Mouse (Mus musculus) heart, embryonic 13.5 days (tissue): ENCODE data around the gene Krt87. TPM values are rescaled to one million over a fixed set of nuclear protein-coding genes. Genes with fewer than 3 reads are reported as not detected.
A peak's percentile ranks its signal among the peaks of the same experiment; 100 is the strongest.

Experiments
- ATAC-seq: fragments of 200-750 bp; cut with Nextera tagmentation; 2 replicates; pipeline ENCODE4 v1.8.0; 2017; ENCODE audit warnings: moderate TSS enrichment; ENCODE audit not compliant: insufficient number of reproducible peaks, low FRiP score, low TSS enrichment; ENCODE audit errors: extremely low read depth
- H3K27ac ChIP-seq: fragments of 300-500 bp; sonication (generic); replicated peaks from 2 replicates; pipeline ENCODE4 v1.5.1; 2015; ENCODE audit warnings: moderate library complexity, mild to moderate bottlenecking, inconsistent platforms
- H3K27me3 ChIP-seq: fragments of 300-500 bp; sonication (generic); replicated peaks from 2 replicates; pipeline ENCODE4 v1.6.1; 2015; ENCODE audit warnings: mild to moderate bottlenecking, inconsistent platforms
- H3K36me3 ChIP-seq: fragments of 300-500 bp; sonication (generic); 2 replicates; pipeline ENCODE4 v1.6.1; 2015; ENCODE audit warnings: mild to moderate bottlenecking, inconsistent platforms
- H3K4me1 ChIP-seq: fragments of 300-500 bp; sonication (generic); 2 replicates; pipeline ENCODE4 v1.6.1; 2015; ENCODE audit warnings: inconsistent platforms
- H3K4me2 ChIP-seq: fragments of 300-500 bp; sonication (generic); 2 replicates; pipeline ENCODE4 v1.6.1; 2015; ENCODE audit warnings: inconsistent platforms, mild to moderate bottlenecking, moderate library complexity
- H3K4me3 ChIP-seq: fragments of 300-500 bp; sonication (generic); 2 replicates; pipeline ENCODE4 v1.5.1; 2015; ENCODE audit warnings: moderate library complexity, mild to moderate bottlenecking, inconsistent platforms
- H3K9ac ChIP-seq: fragments of 300-500 bp; sonication (generic); 2 replicates; pipeline ENCODE4 v1.6.1; 2015; ENCODE audit warnings: inconsistent platforms, mild to moderate bottlenecking, moderate library complexity
- H3K9me3 ChIP-seq: fragments of 300-500 bp; sonication (generic); 2 replicates; pipeline ENCODE4 v1.6.1; 2016; ENCODE audit warnings: inconsistent platforms
- WGBS: fragments of 180-500 bp; shearing (Covaris S2); methylation state at CpG from one replicate; pipeline ENCODE4 v1.1.7; 2015; ENCODE audit warnings: mixed read lengths; 5-methylcytosine and 5-hydroxymethylcytosine counted together
- polyA plus RNA-seq: library from polyadenylated mRNA; unstranded; fragments of >200 nt; fragmentation: Nextera tagmentation; extraction: Ambion mirVana; gene quantifications from 2 replicates; pipeline ENCODE4 v1.2.1, GENCODE M21; 2015

Krt87 gene
- polyA plus RNA-seq, 1 experiment from 2014 or later, result 0.08 TPM

DNA sequence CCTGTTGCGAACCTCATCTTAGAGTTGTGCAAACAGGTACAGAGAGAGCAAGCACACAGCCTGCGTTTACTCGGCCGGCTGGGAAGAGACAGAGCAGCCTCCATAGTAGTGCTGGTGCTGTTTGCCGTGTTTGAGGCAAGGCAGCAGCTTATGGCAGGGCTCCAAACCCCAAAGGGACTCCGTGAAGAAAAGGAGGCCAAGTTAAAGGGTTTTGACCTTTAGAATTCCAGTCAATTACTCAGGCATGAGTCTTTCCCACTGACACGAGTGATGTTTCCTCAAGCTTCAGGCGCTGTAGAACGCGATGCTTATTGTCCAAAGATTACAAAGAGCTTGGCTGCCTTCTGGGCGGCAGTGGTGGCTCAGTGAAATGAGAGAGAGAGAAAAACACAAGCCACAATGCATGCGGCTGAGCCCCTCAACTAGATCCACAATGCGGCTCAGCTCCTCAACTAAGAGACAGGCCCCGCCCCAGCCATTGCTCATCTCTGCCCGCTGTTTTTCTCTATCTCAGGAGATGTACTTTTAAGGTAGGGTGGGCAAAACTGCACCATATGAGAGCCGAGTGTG, 19.8 kb upstream of the Krt87 start:
- Histone ChIP-seq H3K4me2 (no peak overlapping the region), H3K27me3 (peaks cover 32% of the 10 kb centered on the region; the same call in 1 of the 2 replicates), H3K27ac (no peak overlapping the region), H3K9ac (no peak overlapping the region), H3K9me3 (peaks cover 4% of the 10 kb centered on the region; the same call in 1 of the 2 replicates), H3K4me1 (0 out of 2 replicates have a peak, but pooled peaks cover under 1% of the 10 kb centered on the region), H3K36me3 (no peaks in the 10 kb centered on the region), H3K4me3 (no peak overlapping the region)
- ATAC-seq, result no peak
- 67% methylated on average over 16 of the region's 16 CpGs for WGBS

DNA sequence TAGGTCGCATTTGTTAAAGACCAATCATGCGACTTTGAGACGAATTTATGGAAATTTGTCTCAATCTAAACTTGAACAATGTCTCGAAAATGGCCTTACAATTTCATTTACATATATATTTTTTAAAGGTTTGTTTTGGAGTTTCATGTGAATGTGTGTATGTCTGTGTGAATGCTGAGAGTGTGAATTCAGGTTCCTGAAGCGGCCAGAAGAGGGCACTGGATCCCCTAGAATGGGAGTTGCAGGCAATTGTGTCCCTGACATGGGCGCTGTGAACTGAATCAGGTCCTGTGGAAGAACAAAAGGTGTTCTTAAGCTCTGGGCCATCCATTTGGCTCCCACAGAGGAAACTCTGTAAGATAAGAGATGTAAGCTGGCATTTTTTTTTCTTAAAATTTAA, 17.3 kb upstream of the Krt87 start:
- WGBS, result 78% methylated on average over 6 of the region's 6 CpGs
- ATAC-seq, result no peak
- Histone ChIP-seq H3K4me1 (peaks cover 6% of the 10 kb centered on the region; the same call in 1 of the 2 replicates), H3K27ac (no peak overlapping the region), H3K9ac (no peak overlapping the region), H3K36me3 (no peaks in the 10 kb centered on the region), H3K4me3 (no peak overlapping the region), H3K4me2 (no peak overlapping the region), H3K9me3 (peaks cover 4% of the 10 kb centered on the region; the same call in 1 of the 2 replicates), H3K27me3 (peaks cover 12% of the 10 kb centered on the region; the same call in 1 of the 2 replicates)

DNA sequence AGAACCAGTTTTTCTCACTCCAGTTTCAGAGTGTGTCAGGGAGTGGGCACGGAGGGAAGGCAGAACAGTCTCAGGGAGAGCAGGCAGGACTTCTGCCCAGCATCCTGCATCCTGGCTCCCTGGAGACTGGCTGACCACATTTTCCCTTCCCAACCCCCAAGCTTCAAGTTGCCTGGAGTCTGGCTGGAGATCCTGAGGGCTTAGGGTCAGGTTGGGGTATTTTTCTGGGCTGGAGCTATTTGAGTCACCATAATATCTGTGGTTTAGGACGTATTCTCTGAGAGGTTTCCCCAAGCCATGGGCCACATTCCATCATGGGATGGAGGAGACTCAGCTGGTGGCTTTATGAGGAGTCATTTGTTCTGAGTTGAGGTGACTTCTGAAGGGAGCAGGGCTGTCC, 16.7 kb upstream of the Krt87 start:
- no peak overlapping the region for H3K4me2 ChIP-seq
- no peak for ATAC-seq
- H3K4me1 ChIP-seq, result peaks cover 6% of the 10 kb centered on the region; the same call in 1 of the 2 replicates
- H3K9ac ChIP-seq, result no peak overlapping the region
- H3K4me3 ChIP-seq, result no peak overlapping the region
- H3K9me3 ChIP-seq, result peaks cover 4% of the 10 kb centered on the region; the same call in 1 of the 2 replicates
- H3K27me3 ChIP-seq, result peaks cover 12% of the 10 kb centered on the region; the same call in 1 of the 2 replicates
- H3K27ac ChIP-seq, result no peak overlapping the region
- no peaks in the 10 kb centered on the region for H3K36me3 ChIP-seq
- 72% methylated on average over 2 of the region's 2 CpGs for WGBS

DNA sequence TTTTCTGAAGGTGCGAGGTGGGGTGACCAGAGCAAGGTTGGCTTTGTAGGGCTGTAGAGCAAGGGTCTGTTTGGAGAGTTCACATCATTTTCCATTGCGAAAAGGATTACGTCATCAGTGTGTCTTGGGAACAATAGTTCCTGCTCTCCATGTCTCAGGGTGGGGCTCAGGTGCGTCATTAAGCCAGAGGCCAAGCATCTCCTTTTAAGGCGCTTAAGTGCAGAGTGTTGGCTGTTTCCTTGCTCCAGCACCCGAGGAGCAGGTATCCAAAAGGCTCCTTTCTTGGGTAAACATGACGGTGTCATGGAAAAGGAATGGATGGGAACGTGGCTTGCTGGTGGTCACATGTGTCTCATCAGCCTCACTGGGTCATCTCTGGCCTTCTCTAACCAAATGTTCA, 16.2 kb upstream of the Krt87 start:
- H3K36me3 ChIP-seq, result no peaks in the 10 kb centered on the region
- H3K4me2 ChIP-seq, result no peak overlapping the region
- WGBS, result 83% methylated on average over 8 of the region's 8 CpGs
- peaks cover 6% of the 10 kb centered on the region; the same call in 1 of the 2 replicates for H3K4me1 ChIP-seq
- H3K27ac ChIP-seq, result no peak overlapping the region
- peaks cover 4% of the 10 kb centered on the region; the same call in 1 of the 2 replicates for H3K9me3 ChIP-seq
- H3K27me3 ChIP-seq, result peaks cover 12% of the 10 kb centered on the region; the same call in 1 of the 2 replicates
- H3K4me3 ChIP-seq, result no peak overlapping the region
- no peak for ATAC-seq
- H3K9ac ChIP-seq, result no peak overlapping the region

DNA sequence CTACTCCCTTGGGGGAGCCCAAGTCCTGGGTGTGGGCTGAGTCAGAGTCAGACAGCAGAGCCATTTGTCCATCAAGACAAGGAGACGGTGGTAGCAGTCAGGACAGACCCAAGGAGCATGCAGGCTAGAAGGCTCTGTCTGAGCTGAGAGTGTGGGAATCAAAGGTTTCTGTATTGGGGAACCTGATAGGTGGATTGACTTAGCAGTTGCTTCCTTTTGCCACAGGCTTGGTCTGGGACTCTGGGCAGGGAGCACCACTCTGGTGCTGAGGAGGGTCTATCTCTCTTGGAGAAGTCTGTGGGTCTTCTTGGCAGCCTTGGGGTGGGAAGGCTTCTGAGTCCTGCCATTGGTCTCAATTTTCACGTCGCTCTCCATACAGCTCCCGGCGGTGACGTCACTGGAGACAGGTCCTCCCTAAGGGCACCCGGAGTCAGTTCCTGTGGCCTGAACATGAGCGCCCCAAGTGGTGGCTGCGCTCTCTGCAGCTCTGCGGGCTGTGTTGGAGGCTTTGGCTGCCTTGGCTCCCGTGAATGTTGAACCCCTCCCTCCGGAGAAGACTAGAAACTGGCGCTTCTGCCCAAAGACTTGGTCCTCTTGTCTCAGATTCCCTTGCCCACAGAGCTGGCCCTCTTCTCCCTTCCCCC, 14.6 kb upstream of the Krt87 start:
- 6% methylated on average over 13 of the region's 13 CpGs for WGBS
- no peaks in the 10 kb centered on the region for H3K36me3 ChIP-seq
- peaks cover 4% of the 10 kb centered on the region; the same call in 1 of the 2 replicates for H3K9me3 ChIP-seq
- ATAC-seq, result no peak
- no peak overlapping the region for H3K9ac ChIP-seq
- peak overlapping the region; percentile 42 for H3K4me2 ChIP-seq
- no peak overlapping the region for H3K4me3 ChIP-seq
- H3K27ac ChIP-seq, result no peak overlapping the region
- H3K4me1 ChIP-seq, result peaks cover 6% of the 10 kb centered on the region; the same call in 1 of the 2 replicates
- peaks cover 12% of the 10 kb centered on the region; the same call in 1 of the 2 replicates for H3K27me3 ChIP-seq

DNA sequence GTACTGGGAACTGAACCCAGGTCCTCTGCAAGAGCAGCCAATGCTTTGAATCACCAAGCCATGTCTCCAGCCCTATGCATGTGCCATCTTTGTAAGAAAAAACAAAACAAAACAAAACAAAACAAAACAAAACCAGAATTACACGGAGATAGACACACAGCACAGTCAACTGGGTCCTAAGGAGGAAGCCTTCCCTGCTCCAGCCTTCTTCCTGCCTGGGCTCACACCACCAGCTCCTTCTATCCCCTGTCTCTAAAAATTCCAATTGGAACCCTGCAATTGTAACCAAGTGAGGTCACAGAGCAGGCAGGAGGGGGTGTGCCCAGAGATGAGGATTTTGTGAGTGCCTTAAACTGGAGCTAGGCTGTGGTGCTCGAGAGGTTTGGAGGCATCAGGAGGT, 8.8 kb upstream of the Krt87 start, which contains the start of gene Krt88:
Gene Krt88, plus strand, starts transcription at position 301 of the 400 bp plus-strand sequence.
- Histone ChIP-seq H3K9me3 (no peaks in the 10 kb centered on the region), H3K4me1 (no peaks in the 10 kb centered on the region), H3K27ac (no peak within 1 kb of the TSS), H3K27me3 (peaks cover 10% of the 10 kb centered on the region; the same call in 1 of the 2 replicates), H3K9ac (no peak within 1 kb of the TSS), H3K4me2 (peak within 1 kb of the TSS; percentile 26; the same call in 1 of the 2 replicates), H3K4me3 (no peak within 1 kb of the TSS), H3K36me3 (no peaks in the 10 kb centered on the region)
- ATAC-seq, result no peak
- WGBS, result 57% methylated on average over 2 of the region's 2 CpGs

DNA sequence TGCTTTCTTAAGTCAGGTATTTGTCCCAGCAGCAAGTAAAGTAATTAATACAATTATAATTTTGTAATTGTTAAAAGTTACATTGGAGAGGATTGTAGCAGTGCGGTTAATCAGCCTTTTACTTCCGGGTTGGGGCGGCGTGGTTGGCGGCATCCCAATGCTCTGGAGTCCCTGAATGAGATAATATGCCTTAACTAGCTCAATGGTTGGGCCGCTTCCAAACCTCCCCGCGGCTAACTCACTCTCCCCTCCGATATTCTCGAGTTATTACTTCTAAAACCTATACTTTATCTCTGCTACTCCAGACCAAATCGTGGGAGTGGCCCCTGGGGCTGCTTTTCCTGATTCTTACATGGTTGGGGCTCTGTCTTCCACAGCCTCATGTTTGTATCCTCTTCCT, 8.0 kb upstream of the Krt87 start:
- no peak overlapping the region for H3K9ac ChIP-seq
- ATAC-seq, result no peak
- no peaks in the 10 kb centered on the region for H3K4me1 ChIP-seq
- 52% methylated on average over 11 of the region's 11 CpGs for WGBS
- peak overlapping the region; percentile 26; the same call in 1 of the 2 replicates for H3K4me2 ChIP-seq
- no peaks in the 10 kb centered on the region for H3K36me3 ChIP-seq
- no peak overlapping the region for H3K27ac ChIP-seq
- H3K4me3 ChIP-seq, result no peak overlapping the region
- no peaks in the 10 kb centered on the region for H3K9me3 ChIP-seq
- peaks cover 13% of the 10 kb centered on the region; the same call in 1 of the 2 replicates for H3K27me3 ChIP-seq

DNA sequence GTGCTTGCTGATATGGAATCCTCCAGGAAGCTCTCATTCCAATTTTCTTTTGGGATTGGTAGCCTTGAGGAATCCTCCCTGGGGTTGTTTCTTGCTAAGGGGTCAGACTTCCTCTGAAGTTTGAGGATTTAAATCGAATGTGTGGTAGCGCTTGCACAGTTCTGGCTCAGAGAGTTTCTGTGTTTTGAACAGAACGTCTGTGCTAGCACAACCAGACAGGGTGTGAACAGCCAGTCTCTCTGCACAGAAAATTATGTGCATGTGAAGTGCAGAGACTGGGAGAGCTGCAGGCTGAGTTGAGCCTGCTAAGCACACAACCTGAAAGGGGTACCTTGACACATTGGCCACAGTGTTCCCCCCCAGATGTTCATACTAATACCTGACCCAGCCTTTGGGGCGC, 2.2 kb upstream of the Krt87 start:
- Histone ChIP-seq H3K9me3 (no peaks in the 10 kb centered on the region), H3K27me3 (peaks cover 68% of the 10 kb centered on the region)
- 61% methylated on average over 4 of the region's 4 CpGs for WGBS

DNA sequence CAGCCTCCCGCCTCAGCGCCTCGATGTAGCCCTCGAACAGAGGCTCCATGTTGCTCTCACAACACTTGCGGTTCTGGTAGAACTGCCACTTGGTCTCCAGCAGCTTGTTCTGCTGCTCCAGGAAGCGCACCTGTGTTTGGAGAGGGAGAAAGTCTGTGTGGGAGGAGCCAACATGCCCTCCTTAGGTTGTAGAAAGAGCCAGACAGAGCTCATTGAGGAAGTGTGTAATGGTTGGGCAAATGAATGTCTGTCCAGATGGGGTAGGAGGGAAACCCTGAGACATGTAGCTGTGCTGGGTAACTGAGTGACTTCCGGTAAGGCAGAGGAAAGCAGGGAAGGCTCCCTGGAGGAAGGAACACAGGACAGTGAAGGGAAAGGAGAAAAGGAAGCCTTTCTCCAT, 2.0 kb downstream of the Krt87 start:
- Histone ChIP-seq H3K27me3 (peaks cover 71% of the 10 kb centered on the region), H3K4me1 (peaks cover 5% of the 10 kb centered on the region), H3K4me2 (no peak overlapping the region), H3K9ac (no peak overlapping the region), H3K4me3 (no peak overlapping the region), H3K36me3 (no peaks in the 10 kb centered on the region), H3K27ac (no peak overlapping the region), H3K9me3 (no peaks in the 10 kb centered on the region)
- 77% methylated on average over 7 of the region's 7 CpGs for WGBS
- ATAC-seq, result no peak

More for the DNA sequence above, 2.2 kb upstream of the Krt87 start:
- H3K4me3 ChIP-seq, result no peak overlapping the region
- H3K4me1 ChIP-seq, result peaks cover 5% of the 10 kb centered on the region
- no peaks in the 10 kb centered on the region for H3K36me3 ChIP-seq
- H3K27ac ChIP-seq, result no peak overlapping the region
- no peak overlapping the region for H3K9ac ChIP-seq
- no peak for ATAC-seq
- no peak overlapping the region for H3K4me2 ChIP-seq

DNA sequence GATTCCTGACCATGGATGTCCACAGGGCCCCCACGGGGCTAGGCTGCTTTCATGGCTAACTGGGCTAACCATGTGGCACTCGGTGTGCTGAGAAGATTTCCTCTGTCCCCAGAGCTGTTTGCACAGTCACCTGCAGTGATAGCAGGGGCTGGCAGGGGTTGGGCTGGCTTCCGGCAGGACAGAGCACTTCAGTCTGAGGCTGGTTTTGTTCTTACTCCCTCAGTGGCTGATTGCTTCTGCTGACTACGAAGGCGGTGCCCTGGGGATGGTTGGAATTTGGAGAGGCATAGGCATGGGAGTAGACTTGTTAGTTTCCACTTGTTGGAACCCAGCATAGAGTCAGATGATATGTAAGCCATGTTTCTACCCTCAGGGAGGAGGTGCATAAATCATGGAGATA, 13.7 kb downstream of the Krt87 start:
- Histone ChIP-seq H3K4me1 (0 out of 2 replicates have a peak, but pooled peaks cover 3% of the 10 kb centered on the region), H3K27ac (no peak overlapping the region), H3K36me3 (no peaks in the 10 kb centered on the region), H3K27me3 (peaks cover 26% of the 10 kb centered on the region), H3K9me3 (no peaks in the 10 kb centered on the region), H3K4me3 (no peak overlapping the region), H3K9ac (no peak overlapping the region), H3K4me2 (no peak overlapping the region)
- WGBS, result 18% methylated on average over 5 of the region's 5 CpGs
- no peak for ATAC-seq

DNA sequence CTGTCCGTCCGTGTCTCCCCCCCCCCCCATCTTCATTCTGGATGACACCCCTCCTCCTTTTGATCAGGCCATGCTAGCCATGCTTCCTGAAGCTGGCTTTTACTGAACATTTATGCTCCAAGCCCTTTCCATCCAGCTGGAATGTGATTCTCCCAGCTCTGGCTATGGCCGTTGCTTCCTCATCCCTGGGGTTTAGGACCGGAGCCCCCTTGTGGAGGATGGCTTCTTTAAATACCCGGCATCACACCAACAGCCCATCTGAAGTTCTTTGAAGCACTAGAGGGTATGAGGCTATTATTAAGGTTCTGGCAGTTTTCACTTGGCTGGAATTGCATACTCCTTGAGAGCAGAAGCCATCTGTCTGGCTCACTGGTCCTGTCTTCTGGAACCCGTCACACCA, 17.7 kb downstream of the Krt87 start:
- H3K4me2 ChIP-seq, result no peak overlapping the region
- 0 out of 2 replicates have a peak, but pooled peaks cover 3% of the 10 kb centered on the region for H3K4me1 ChIP-seq
- no peak overlapping the region for H3K4me3 ChIP-seq
- no peak for ATAC-seq
- H3K36me3 ChIP-seq, result no peaks in the 10 kb centered on the region
- H3K27me3 ChIP-seq, result peaks cover 16% of the 10 kb centered on the region
- H3K9ac ChIP-seq, result no peak overlapping the region
- H3K27ac ChIP-seq, result no peak overlapping the region
- 47% methylated on average over 6 of the region's 6 CpGs for WGBS
- H3K9me3 ChIP-seq, result no peaks in the 10 kb centered on the region
